Mouse (Mus musculus) adrenal gland, adult 2 months (tissue): ENCODE results near the gene Foxn3. TPM values are rescaled to one million over a fixed set of nuclear protein-coding genes. Genes with fewer than 3 reads are reported as not detected.

Experiments
- DNase-seq: peaks from one replicate; pipeline ENCODE4 v3.0.0; 2021
- polyA plus RNA-seq: library from polyadenylated mRNA; depleted of rRNA; stranded (reverse); fragments of >200 nt; gene quantifications from 2 replicates; pipeline ENCODE4 v1.2.3, GENCODE M21; 2012
- total RNA-seq, 2 experiments: library from RNA; stranded (reverse); gene quantifications; 2 replicates each; pipeline ENCODE4 v1.2.3; 2021

The Foxn3 gene
- total and polyA plus RNA-seq, 3 experiments: 27.6 to 62.1 (median 60.7) TPM

DNA sequence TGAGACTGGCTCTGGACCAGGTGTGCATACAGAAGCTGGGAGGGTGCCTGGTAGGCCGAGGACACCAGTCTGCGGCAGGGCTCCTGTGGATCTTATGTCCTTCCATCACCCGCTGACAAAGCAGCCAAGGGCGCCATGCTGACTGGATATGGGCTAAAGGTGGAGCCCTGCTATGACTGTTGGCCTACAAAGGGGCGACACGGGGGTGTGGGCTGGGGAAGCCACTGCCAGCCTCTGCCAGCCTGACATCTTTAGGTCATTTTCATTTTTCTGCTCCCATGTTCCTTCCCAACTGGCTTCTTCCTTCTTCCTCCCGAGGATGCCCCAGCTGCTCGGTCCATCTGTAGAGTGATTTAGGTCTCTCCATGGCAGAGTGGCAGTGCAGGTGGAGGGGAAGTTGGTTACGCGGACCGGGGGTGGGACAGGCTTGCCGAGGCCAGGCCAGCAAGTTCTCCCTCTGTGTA is 232.5 kb downstream of the Foxn3 start:
- no peak for DNase-seq

DNA sequence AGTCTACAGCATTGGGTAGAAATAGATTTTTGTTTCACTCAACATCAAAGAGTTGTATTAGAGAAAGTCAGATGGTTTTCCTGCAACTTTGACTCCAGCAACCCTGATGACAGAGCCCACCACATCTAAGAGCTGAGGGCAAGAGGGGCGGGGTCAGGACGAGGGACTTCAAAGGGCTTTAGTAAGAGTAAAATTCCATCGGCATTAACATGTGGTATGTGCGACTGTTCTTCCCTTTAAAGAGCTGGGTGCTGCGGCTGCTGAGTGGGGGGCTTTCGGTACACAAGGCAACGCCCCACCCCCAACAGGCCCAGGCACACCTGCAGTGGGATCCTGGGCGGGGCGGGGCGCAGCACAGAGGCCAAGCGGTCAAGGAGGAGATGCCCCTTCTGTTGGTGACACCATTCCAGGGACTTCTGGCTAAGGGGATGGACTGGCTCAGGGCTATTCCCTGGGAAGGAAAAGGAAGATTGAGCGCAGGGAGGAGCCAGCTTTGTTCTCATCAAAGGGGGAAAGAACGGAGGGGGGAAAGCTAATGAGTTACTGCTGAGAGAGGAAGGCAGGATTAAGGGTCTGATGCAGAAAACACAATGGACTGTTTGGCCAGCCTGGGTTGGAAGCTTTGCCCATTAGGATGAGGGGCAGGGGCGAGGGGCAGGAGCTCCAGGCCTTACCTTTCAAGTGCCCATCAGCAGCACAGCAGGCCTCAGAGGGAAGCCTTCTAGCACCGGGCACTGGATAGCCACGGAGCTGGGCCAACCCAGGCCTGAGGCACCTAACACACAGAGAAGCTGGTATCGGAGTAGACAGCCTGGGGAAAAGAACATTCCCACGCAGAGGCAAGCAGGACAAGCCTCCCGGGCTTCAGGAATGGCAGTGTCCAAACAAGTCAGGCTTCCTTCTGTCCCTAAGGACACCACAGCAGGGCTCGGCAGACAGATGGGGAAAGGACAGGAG is 233.8 kb downstream of the Foxn3 start:
- no peak for DNase-seq

GRCm38 (mm10) chr12:99326157-99326556 is 237.2 kb downstream of the Foxn3 start:
- no peak for DNase-seq

GRCm38 (mm10) chr12:99321633-99322431 is 241.6 kb downstream of the Foxn3 start:
- no peak for DNase-seq

- DNase-seq: no peak
These were observed 242.4 kb downstream of the Foxn3 start for GRCm38 (mm10) chr12:99320966-99321496.

- DNase-seq: no peak
These were observed 243.5 kb downstream of the Foxn3 start for GRCm38 (mm10) chr12:99319896-99320295.

DNA sequence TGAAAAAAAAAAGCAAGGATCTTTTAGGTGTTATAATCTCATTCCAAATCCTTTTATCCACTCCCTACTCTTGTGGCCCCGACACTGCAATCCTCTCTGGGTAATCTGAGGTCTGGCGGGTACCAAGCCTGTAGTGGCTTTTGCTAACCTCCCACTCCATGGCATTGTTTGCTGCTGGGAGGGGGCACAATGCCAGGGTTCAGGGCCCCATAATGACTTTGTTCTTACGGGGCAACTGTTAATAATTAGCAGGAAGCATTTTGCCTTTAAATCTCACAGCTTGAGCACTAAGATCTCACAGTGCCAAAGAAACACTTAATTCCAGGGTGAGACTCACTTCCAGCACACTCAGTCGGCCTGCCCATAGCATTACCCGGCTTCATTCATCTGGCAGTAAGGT is 244.2 kb downstream of the Foxn3 start:
- DNase-seq: no peak

- no peak for DNase-seq
These were observed 247.5 kb downstream of the Foxn3 start for GRCm38 (mm10) chr12:99315931-99316330.

DNA sequence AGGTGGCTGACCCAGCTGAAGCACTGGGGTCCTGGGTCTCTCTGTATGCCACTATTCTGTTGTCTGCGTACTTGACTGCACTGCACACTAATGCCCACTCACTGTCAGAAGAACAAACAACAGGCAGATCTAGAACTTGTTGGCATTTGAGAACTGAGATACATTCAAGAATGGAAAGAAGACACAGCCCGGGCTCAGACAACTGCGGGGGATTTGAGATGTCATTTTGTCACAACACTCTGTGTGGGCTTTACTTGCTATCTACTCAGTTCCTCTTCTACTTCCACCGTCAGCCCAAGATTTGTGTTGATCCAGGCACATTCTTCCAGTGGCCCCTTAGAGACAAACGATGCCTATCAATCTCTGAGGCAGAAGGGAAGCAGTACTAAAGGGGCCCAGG is 248.6 kb downstream of the Foxn3 start:
- DNase-seq: no peak

DNA sequence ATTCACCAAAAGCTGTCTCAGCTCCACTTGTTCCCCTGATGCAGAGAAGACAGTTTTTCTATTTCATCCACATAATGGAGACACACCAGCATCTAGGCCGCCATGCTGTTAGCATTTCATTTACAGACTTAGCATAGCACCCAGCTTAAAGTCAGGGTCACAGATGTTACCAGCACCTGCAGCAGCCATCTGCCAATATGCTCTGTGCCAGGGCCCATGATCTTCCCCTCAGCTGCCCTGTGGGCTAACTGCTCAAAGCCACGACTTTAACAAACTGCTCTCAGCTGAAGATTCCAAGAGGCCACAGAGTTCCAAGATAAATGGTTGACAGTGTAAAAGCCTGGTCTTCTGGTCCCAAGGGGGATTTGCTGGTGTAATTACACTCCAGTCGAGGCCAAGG is 252.1 kb downstream of the Foxn3 start:
- no peak for DNase-seq

GRCm38 (mm10) chr12:99309937-99310336 is 253.4 kb downstream of the Foxn3 start:
- no peak for DNase-seq

DNA sequence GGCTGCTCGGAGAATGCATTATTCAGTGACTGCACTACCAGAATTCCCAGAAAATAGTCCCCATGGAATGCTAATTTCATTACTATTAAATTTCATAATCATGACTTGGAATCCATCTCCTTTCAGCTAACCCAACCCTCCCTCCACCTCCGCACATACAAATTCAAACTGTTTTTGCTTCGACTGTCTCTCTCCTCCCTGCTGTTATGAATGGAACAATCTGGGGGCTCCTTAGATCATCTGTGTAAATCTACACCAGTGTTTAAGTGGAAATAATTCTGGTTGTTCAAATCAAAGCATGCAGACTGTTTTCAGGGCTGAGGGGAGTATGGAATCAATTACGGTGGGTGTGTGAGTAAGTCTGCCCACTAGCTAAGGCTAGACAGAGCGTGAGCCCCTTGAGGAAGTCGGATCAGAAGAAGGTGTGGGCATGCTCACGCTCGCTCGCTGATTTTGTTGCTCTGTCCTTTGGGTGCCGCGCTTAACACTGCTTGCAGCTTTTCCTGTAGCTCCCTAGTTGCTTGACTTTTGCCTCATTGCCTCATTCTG is 254.8 kb downstream of the Foxn3 start:
- DNase-seq: no peak

GRCm38 (mm10) chr12:99306536-99307204 is 256.7 kb downstream of the Foxn3 start:
- DNase-seq: no peak

- DNase-seq: no peak
These were observed 257.4 kb downstream of the Foxn3 start for GRCm38 (mm10) chr12:99305784-99306535.

DNA sequence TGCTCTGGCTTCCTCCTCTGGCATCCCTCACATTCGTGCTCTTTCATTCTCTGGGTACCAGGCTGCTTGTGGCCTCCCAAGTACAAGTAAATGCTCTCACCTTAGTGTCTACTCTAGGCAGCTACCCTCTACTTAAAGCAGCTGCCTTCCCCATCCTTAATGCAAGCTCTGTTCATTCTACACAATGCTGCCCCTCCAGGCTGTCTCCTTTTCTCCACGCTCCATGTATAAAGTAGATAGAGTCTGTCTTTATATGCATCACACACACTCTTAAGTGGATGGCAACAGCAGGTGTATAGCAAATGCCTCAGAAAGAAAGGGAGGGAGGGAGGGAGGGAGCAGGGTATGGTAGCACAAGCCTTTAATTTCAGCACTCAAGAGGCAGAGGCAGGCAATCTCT is 258.1 kb downstream of the Foxn3 start:
- DNase-seq: no peak

DNA sequence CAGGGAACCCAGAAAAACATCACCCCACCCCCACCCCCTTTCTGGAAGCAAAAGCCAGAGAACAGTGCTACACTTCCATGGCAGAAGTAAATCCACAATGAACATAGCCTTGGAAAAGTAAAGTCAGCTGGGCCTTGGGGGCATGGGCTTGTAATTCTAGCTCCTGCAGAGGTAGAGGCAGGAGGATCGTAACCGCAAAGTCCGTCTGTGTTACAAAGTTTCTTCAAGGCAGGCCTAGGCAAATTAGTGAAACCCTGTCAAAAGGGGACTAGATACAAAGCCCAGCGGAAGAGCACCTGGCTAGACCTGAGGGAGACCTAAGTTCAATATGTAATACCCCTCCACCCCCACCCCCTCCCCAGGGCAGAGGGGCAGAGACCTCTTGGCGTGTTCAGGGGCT is 259.3 kb downstream of the Foxn3 start:
- no peak for DNase-seq

GRCm38 (mm10) chr12:99303581-99303980 is 259.8 kb downstream of the Foxn3 start:
- no peak for DNase-seq

DNA sequence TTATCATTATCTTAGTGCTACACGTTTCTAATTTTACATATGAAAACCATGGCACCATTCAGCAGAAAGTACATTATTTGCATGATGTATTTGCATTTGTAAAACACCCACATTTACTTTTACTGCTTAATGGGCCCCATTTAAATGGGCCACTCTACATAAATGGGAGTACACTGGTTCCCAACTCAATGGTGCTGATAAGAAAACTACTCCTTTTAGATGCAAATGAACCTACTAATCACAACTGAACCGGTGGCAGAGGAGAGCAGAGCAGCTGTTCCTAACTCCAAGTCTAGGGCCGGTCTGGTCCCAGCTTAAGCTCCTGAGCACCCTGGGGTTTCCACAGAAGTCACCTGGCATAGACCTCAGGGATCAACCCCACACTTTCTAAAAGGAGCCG is 263.5 kb downstream of the Foxn3 start:
- no peak for DNase-seq

DNA sequence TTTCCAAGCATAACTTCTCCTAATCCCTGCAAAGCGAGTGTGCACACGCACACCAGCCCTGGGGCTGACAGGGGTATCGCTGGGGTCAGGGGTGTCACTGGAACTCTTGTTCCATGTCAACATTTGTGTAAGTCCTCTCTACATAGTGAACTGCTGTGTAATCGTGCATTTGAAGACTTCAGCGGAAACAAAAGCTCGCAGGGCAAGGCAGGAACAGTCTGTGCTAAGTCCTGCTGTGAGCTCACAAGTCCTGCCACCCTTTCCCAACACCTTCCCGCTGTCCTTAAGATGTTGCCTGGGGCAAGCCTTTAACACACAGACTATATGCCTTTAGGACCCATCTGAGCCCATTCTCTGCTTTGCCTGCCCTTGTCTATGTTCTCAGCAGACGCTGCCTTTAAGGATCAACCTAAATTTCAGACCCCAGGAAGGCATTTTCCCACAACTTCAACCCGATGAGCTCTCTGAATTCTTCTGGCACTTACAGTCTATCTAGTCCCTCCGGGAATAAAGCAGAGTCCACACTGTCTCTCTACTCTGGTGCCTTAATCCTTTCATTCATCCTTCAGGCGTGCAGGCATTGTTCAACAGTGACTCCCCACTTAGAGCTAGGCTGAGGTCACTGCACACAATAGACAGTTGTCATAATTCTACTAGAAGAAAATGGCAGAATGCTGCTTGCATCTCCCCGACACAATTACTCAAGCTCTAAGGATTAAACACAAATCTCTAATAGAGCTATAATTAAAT is 264.4 kb downstream of the Foxn3 start:
- DNase-seq: no peak

DNA sequence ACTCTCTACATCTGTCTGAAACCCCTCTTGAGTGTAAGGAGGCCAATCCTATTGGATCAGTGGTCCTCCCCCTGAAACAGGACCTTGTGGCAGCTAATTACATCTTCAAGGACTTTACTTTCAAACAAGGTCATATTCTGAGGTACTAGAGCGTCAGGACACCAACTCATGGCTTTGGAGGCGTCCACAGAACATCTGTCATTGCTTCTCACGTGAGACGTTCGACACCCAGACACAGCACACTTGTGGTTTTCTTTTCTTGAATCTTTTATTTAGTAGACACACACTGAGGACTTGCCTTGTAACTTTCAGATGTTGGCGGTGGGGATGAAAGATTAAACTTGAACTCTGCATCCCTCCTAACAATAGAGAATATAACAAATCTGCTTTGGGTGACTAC is 265.1 kb downstream of the Foxn3 start:
- no peak for DNase-seq
